Mouse (Mus musculus) ovary, postnatal 36 days (tissue): ENCODE results near the gene Cmc1.
"Not testable (repeated sequence)": the region's sequence is repeated elsewhere in the genome, so short reads cannot be mapped to it uniquely, and the experiment has no call there.

Experiments
- DNase-seq: peaks from one replicate; pipeline ENCODE4 v3.0.0; 2022; ENCODE audit warnings: low spot score, mixed read lengths

Cmc1 gene

DNA sequence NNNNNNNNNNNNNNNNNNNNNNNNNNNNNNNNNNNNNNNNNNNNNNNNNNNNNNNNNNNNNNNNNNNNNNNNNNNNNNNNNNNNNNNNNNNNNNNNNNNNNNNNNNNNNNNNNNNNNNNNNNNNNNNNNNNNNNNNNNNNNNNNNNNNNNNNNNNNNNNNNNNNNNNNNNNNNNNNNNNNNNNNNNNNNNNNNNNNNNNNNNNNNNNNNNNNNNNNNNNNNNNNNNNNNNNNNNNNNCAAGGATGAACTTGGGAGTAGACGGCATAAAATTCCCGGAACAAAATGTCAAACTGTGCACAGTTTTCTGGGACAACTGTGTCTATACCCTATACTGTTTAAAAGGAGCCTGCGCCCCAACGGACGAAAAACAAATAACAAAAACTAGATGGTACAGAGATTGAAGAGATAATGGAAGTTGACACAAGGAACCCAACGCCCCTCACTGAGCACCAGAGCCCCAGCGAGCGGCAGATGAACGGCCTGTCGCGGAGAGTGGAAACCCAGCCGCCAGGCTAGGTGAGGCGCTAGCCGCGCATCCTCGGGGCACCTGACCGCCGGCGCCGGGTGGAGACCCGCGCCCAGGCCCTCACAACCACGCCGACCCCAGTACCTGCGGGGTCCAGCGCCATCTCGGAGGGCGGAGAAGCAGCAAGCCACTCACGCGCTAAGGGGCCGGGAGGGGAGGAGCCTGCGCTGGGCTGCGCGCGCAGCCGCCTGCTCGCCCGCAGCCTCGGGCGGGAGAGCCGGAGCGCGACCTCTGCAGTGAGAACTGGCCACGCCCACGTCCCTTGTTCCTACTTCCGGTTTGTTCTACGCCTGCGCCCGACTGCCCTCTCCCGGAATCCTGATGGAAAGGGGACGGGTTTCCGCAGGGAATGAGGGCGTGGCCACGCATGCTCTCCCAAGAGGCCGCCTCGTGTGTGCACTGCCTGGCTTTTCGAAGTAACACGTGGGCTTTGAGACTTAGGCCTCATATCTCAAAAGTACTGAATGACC, at the start of gene Cmc1:
TSS of gene Cmc1 (minus strand) at position 771 of the 996 bp plus-strand sequence.
- DNase-seq: peak; percentile 96

DNA sequence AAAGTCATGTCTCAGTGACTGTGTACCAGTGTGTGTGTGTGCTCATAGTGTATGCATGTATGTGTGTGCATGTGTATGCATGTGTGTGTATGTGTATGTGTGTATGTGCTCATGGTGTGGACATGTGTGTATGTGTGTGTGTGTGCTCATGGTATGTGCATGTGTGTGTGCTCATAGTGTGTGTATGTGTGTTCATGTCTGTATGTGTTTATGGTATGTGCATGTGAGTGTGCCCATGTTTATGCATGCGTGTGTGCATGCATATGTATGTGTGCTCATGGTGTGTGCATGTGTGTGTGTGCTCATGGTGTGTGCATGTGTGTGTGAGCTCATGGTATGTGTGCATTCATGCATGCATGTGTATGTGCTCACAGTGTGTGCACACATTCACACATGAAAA, 48.6 kb upstream of the Cmc1 start:
- DNase-seq: no peak

DNA sequence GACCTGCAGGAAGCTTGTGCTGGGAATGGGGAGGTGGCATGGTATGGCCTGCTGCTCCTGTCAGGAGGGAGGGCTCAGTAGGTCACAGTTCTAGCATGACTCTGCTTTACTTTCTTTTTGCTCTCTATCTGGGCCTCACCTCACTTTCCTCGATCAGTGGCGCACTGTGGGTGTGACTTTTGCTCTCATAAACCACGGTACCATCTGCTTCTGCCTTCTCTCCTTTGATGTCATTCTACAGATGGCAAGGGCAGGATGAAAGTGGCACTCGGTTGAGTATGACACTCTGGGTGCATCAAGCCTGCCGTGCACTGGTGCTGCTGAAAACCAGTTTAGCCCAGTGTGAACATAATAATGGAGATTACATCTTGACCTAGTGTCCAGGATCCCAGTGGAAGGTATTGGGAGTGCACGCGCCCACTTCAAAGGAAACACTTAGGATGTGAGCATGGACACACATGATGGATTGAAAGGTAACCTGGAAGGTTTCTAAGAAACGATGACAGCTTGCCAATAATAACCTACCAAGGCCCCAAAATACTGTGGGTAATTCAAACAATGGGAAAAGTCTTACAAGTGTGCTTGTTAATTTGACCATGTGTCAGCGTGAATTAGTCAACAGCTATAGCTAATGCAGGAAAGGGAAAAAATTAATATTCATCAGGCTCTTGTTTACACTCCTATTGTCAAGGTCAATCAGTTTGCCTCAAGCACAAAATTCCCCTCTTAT, 46.8 kb upstream of the Cmc1 start:
- no peak for DNase-seq

DNA sequence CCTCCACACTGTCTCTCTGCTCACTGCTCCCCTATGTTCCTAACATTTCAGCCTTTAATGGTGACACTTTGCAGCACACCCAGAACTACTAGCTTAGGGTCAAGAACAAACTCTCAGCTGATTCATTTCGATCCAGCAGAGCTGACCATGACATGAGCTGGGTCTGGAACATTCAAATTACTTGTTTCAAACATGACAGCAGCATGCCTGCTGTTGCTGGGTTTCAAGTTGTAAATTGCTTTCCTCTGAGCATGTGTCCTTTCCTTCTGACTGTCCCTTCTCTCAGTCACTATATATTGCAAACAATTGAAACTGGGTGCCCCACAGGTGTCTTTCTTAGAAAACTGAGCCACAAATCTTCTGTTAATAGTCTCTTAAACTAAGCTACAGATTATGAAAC, 43.3 kb upstream of the Cmc1 start:
- DNase-seq: no peak

DNA sequence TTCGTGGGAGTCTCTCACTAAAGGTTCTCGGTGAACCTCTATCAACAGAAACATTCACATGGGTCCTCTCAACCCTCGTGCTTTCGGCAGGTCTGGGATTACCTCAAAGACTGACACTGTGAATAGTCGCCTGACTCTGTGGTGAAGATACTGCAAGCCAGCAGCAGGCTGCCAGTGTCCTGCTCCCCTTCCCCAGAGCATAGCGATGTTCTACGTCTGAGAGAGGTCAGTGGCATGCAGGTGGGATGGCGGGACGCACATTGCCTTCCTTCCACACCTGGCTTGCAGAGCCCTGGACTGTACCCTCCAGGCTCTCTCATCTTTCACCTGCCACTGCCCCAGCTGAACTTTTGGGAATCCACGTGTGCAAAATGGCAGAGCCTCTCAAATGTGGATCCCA, 41.3 kb upstream of the Cmc1 start:
- DNase-seq: no peak

DNA sequence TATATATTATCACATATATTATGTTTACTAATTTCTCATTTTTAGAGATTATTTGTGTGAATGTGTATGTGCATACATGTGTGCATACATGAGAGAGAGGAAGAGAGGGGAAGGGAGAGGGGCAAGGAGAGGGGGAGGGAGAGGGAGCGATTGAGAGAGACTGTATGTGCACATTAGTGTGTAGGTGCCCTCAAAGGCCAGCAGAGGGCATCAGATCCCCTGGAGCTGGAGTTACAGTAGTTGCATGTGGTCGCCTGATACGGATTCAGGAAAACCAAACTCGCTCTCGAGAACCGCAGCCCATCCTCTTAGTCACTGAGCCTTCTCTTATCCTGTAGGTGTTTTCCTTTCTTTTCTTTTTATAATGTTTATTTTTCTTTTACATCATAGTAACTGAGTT, 38.4 kb upstream of the Cmc1 start:
- DNase-seq: no peak

DNA sequence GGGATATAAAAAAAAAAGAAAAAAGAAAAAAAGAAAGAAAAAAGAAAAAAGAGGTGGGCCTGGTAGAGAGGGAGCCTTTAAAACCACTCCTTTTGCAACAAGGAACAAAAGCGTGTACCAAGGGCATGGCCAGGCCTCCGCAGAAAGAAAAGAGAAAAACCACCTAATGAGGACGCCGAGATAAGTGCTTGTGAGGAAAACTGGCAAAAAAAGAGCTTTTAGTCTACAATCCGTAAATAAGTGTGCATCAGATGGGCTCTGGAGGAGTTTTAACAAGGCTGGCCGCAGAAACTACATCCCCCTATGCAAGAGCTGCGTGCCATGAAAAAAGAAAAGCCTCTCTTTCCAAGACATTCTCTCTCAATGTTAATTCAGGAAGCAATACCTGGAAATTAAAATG, 37.4 kb upstream of the Cmc1 start:
- no peak for DNase-seq

DNA sequence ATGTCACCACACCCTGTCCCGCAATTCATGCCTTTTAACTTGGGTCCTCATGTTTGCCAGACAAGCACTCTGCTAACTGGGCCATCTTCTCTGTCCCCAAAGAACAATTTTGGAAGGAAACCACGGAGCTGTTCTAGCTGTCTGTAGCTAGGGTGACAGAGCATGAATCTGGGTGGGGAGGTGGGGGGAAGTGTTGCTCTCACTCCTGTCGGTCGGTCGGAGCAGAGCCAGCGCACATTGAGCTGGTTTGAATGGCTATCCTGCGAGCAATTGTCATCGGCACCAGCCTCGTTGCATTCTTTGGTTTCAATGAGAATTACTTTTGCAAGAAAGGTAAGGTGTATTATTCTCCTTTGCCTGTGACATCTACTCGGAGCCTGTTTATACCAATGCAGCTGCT, 36.8 kb upstream of the Cmc1 start:
- no peak for DNase-seq

DNA sequence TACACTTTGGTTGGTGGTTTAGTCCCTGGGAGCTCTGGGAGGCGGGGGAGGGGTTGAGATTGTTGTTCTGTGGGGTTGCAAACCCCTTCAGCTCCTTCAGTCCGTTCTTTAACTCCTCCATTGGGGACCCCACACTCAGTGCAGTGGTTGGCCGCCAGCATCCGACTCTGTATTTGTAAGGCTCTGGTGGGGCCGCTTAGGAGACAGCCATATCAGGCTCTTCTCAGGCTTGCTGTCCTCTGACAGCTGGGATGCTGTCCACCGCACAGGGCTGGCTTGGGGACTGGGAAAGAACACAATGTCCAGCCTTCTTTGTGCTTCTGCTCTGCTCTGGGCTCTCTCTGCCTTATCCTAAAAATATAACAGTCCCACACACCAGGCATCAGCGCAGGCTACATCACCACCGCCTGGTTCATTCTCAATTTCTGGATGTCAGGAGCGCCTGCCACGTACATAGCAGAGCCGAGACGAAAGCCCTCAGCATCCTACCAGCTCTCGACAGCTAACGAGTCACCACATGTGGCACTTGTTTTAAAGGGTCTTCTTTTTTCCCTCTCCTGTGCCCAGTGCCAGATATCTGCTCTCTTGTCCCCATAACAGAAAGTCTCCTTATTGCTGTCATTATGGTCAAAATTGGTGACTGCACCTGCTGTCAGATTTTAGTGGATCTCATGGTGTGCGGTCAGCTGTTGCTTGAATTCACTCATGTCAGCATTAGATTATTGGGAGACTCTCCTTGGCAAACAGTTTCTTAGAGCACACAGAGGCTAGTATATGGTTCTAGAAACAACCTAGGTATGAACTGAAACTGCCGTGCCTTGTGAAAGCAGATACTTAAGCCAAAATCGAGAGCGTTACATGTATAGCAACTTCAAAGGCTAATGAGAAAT, 29.4 kb upstream of the Cmc1 start:
- DNase-seq: no peak

DNA sequence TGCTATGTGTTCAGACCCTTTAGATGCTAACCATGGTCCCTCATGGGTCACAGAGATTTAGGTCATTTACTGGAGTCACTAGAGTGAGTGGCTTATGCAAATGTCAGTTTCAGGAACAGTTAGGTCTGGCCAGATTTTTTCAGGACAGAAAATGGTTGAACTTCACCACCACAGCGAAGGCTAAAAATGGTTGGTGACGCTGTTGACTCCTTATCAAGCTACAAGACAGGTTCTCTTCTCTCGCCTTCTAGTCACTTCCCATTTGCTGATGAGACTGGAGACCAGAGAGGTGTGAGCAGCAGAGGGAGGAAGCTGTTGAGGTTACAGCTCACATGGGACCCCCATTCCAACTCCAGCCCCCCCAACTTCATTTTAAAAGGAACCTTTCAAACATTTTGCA, 26.7 kb upstream of the Cmc1 start:
- DNase-seq: no peak

DNA sequence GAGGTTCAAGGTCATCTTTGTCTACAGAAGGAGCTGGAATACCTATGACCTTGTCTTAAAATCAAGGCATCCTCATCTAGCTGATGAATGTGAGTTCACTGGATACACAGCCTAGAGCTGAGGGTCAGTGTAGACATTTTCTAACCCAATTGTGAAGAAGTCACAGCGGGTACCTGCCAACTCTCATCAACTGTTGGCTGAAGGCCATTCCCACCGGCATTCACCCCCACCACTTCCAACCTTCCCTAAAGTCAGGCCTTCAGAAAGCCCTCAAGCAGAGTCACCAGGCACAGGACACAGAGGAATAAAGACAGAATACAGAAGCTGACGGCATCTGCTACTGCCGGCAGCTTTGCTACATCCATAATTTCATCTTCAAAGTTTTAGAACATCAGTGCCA, 25.4 kb upstream of the Cmc1 start:
- DNase-seq: no peak

DNA sequence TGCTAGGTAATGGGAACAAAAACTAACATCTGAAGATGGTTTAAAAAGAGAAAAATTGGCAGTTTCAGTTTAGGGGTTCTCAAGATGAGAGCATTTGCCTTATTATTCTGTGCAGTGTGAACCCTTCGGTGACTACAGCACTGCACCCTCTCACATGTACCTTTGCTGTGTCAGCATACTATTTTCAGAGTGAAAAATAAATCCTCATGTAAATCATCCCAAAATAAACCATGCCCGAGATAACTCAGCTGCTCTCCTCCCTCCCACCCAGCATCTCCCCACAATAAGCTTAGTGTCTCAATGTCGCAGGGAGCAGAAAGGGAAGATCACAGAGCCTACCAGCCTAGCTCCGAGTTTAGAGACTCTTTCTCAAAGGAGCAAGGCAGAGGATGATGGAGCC, 23.1 kb upstream of the Cmc1 start:
- no peak for DNase-seq

DNA sequence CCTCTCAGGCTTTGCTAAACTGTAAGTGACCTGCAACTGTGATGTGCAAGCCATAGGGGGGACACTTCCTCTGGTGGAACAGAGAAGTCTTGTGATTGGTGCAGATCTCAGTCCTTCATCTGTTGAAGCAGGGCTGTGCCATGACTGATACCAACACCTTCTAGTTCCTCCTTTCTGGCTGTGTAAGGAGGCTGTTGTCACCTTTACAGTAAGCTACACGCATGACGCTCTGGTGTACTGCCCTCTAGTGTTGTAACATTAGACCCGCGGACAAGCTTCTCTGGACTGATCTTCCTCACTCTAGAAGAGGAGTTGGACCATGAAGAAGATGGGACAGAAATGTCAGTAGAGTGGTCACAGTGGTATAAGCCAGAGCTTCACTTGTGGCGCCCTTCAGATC, 18.6 kb upstream of the Cmc1 start:
- no peak for DNase-seq

DNA sequence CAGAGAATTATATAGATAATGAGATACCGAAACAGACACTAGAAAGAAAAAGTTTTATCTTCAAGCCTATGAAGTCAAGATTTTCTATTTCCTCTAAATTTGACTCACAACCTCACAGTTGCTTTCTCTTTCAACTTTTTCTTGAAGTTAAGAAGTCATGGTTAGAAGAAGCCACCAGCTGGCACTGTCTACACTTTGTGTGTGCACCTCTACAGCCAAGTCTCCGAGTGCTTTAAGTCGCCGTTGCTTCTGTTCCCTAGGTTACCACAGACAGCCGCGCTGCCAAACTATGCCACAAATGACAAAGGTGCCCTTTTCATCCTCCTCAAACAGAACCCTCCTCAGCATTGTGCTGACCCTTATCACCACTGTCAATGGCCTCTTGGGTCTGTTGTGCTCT, 17.6 kb upstream of the Cmc1 start:
- DNase-seq: no peak

DNA sequence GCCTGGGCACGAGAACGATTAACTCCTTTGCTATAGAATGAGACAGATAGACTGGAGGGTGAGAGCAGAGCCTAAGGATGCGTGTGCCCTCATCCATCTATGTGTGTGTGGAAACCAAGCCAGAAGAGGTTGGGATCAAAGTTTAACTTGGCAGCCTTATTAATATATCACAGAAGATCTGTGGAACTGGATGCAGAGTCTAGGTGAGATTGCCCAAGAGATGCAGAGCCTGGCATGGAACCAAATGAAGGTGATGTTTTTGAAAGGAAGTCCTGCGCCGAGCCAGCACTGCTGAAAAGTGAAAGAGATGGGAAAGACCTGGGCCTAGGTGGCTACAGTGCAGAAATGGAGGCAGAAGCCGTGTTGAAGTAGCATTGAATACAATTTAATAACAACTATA, 11.6 kb upstream of the Cmc1 start:
- no peak for DNase-seq

DNA sequence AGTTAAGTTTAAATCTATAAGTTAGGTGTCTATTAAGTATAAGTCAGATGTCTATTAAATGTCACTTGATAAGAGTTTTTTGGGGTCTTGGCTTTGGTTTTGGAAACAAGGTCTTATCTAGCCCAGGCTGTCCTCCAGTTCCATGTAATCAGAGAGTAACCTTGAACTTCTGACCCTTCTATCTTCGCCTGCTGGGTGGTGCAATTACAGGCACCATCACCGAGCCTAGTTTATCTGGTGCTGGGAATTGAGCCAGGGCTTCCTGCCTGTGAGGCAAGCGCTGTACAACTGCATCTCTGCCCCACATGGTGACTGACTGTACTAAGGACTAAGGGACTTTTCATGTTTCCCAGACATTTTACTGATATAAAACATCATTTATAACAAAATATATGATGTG, 10.0 kb upstream of the Cmc1 start:
- DNase-seq: no peak

DNA sequence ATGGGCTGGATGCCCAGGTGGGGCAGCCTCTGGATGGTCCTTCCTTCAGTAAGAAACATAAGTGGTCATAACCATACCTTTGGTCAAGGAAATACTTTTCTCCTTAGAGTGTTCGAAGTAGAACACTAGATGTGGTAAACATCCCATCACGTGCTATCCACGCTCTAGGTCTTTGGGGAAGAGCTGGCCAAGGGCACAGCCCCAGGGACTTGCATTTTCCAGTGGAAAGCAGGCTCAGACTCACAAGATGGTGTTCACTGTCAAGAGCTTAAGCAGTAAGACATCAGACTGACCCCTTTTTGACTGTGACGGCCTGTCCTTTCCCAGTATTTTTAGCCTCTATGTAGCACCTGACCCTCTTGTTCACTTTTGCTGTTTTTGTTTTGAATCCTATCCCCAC, 8.2 kb upstream of the Cmc1 start:
- no peak for DNase-seq

DNA sequence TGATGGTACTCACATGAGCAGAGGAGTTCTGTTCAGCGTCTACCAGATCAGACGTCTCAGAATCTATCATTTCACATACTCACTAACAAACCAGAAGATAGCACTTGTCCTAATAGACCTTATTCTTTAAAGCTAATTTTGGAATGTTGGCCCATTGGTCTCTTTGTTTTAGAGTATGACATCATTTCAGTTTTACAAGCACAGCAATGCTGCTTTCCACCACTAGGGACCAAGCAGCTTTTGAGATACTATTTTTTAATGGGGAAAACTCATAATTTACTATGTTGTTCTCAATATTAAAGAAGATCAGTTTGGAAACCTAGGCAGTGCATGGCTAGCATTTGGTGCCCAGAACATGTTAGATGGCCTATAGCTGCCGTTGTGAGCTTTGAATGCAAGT, 7.3 kb upstream of the Cmc1 start:
- no peak for DNase-seq

DNA sequence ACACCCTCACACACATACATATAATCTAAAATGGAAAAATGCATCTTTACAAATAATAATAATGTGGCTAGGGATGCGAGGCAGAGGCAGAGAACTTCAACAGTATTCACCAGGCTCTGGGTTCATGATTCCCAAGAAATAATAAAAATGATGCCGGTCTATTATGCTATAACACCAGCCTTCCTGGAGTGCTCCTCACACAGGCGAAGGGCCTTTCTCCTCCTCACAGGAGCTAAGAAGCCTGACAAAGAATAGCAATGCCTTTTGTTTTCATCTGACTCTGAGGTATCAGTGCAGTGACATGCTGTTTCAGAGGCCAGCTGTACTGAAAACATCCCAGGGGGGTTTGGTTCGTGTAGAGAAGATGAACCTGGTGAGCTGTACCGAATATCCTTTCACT, 4.7 kb upstream of the Cmc1 start:
- DNase-seq: no peak

DNA sequence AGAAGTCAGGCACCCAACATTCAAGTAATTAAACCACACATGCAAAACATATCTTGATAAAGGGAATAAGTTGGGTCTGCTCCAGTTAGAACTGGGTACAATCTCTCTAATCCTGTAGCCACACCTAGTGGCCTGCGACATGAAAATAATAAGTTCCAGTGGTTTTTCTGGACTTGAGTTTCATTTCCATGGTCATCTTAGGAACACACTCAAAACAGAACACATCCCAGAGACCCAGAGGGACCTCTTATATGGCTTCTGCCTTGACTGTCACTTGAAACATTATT, 1.2 kb upstream of the Cmc1 start:
- no peak for DNase-seq

DNA sequence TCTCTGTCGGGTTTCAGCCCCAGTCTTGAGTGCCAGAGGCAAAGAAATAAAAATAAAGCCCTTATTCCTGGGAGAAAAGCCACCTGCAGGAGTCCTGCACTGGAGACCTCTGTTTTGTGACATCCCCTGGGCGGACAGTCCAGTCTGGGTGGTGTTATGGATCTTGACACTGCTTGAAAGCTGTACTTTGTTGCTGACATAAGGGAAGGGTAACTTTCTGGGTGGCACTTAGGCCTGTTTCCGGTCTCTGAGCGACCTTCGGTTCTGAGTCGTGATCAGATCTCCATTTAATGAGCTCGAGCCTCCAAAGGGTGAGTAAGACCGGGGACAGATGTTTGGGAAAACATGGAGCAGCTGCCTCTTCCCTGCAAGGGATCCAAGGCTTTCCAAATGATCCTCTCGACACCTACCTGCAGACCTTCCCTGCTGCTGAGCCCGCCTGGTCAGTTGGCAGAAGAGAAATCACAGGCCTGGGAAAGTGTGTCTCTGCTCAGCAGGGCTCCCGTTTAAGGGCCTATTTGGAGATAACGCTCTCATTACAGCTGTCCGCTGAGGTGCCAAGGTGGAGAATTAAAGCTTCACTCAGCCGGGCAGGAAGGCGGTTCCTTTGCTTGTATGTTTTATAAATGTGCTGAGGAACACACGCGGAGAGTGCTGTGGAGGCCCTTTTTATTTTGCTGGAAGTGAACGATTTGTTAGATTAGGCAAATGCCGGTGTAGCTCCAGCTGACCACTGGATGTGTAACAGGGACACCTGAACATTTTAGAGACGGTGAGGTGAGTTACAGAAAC, 648 bp upstream of the Cmc1 start:
- DNase-seq: no peak

DNA sequence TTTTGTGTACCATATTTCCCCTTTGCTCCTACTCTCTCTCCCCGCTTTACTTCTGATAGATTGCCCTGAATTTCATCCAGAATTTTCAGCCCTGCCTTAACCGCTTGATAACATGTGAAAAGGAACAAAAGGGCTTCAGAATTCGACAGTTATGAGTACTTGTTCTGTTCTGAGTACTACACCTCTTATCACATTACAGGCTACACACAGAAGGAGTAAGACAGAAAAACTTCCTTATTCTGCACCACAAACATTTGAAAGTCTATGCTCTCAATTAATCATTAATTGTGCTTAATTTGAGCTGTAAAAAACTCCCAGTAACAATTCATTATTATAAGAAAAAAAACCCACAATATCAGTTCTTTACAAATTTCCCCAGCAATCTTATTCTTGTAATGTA, 9.6 kb downstream of the Cmc1 start:
- not testable (repeated sequence) for DNase-seq
